Mouse (Mus musculus) midbrain, postnatal 0 days (tissue): Measurements from ENCODE around the gene Ube2k. TPM values are rescaled to one million over a fixed set of nuclear protein-coding genes. Genes with fewer than 3 reads are reported as not detected.
A peak's percentile ranks its signal among the peaks of the same experiment; 100 is the strongest.

Source experiments
- ATAC-seq: fragments of 200-750 bp; cut with Nextera tagmentation; 2 replicates; pipeline ENCODE4 v1.8.0; 2017; ENCODE audit warnings: moderate number of reproducible peaks, mild to moderate bottlenecking, moderate TSS enrichment, moderate library complexity; ENCODE audit not compliant: low FRiP score
- DNase-seq: peaks from one replicate; pipeline ENCODE4 v3.0.0-alpha.2; 2015; ENCODE audit warnings: low spot score
- H3K27ac ChIP-seq: fragments of 300-500 bp; sonication (generic); 2 replicates; pipeline ENCODE4 v1.5.1; 2014; ENCODE audit warnings: low read depth, mild to moderate bottlenecking, low read length, mixed read lengths
- H3K27me3 ChIP-seq: fragments of 300-500 bp; sonication (generic); 2 replicates; pipeline ENCODE4 v1.6.1; 2014; ENCODE audit warnings: low read length, control low read depth, mixed read lengths; ENCODE audit not compliant: insufficient read depth
- H3K36me3 ChIP-seq: fragments of 300-500 bp; sonication (generic); 2 replicates; pipeline ENCODE4 v1.6.1; 2014; ENCODE audit warnings: low read length, control low read depth, mixed read lengths; ENCODE audit not compliant: insufficient read depth
- H3K4me1 ChIP-seq: fragments of 300-500 bp; sonication (generic); 2 replicates; pipeline ENCODE4 v1.6.1; 2014; ENCODE audit warnings: mild to moderate bottlenecking, control low read depth, antibody characterized with exemption, low read length, mixed read lengths; ENCODE audit not compliant: insufficient read depth
- H3K4me2 ChIP-seq: fragments of 300-500 bp; sonication (generic); 2 replicates; pipeline ENCODE4 v1.6.1; 2014; ENCODE audit warnings: low read depth, mild to moderate bottlenecking, low read length, mixed read lengths; ENCODE audit not compliant: poor library complexity, severe bottlenecking
- H3K4me3 ChIP-seq: fragments of 300-500 bp; sonication (generic); 2 replicates; pipeline ENCODE4 v1.5.1; 2014; ENCODE audit warnings: low read depth, mild to moderate bottlenecking, low read length, moderate library complexity
- H3K9ac ChIP-seq: fragments of 300-500 bp; sonication (generic); replicated peaks from 2 replicates; pipeline ENCODE4 v1.6.1; 2014; ENCODE audit warnings: mild to moderate bottlenecking, low read length, moderate library complexity, mixed read lengths; ENCODE audit not compliant: poor library complexity, severe bottlenecking
- H3K9me3 ChIP-seq: fragments of 300-500 bp; sonication (generic); 2 replicates; pipeline ENCODE4 v1.6.1; 2016; ENCODE audit warnings: low read length, control low read depth
- CTCF ChIP-seq: IDR thresholded peaks from 2 replicates; pipeline ENCODE4 v1.5.1; 2016; ENCODE audit warnings: antibody characterized with exemption, mild to moderate bottlenecking
- WGBS: fragments of 180-500 bp; shearing (Covaris S2); extraction: QIAGEN DNeasy Blood & Tissue Kit; methylation state at CpG from one replicate; pipeline ENCODE4 v1.1.7; 2014; 5-methylcytosine and 5-hydroxymethylcytosine counted together
- polyA plus RNA-seq: library from polyadenylated mRNA; unstranded; fragments of >200 nt; fragmentation: Nextera tagmentation; extraction: Ambion mirVana; gene quantifications from 2 replicates; pipeline ENCODE4 v1.2.1, GENCODE M21; 2015
- total RNA-seq: library from RNA; depleted of rRNA; stranded (reverse); fragments of >200 nt; gene quantifications from 2 replicates; pipeline ENCODE4 v1.2.3, GENCODE M21; 2014; rRNA removed

The Ube2k gene
- total RNA-seq = 40.4 and 55.0 TPM in 2 replicates
- 186 and 194 TPM in 2 replicates for polyA plus RNA-seq

DNA sequence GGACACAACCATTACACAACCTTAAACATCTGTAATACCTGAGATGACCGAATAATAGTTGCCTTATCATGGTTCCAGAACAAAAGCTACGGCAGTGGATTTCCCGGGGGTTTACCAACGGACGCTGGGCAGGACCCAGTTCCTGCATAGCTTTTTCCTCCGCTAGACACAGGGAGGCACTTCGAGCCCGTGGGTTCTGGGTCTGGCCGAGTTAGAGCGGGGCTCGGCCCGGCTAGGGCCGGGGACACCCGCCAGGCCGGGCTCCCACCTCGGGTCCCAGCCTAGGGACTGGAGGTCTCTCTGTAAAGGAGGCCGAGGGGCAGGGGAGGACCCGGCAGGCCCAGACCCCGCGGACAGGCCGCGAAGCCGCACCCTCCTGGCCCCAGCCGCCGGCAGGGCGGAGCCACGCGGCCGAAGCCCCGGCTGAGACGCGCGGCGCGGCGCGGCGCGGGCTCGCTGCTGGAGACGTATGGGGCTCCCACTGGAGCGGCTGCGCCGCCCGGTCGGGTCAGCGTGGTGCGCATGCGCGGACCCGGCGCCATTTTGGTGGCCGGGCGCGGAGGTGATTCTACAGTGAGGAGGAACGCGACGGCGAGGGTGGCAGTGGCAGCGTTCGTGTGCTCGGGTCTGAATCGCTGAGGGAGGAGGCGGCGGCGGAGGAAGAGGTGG lies at the start of gene Ube2k, which contains the start of gene Smim14:
TSS of gene Ube2k (plus strand) at position 483 of the 669 bp plus-strand sequence.
TSS of gene Smim14 (minus strand) at position 434 of the 669 bp plus-strand sequence.
- 0 out of 2 replicates have a peak, but pooled peaks have one; percentile 1 for TF ChIP-seq CTCF
- peak within 1 kb of the TSS; percentile 97 for H3K27ac ChIP-seq
- H3K4me3 ChIP-seq = peak within 1 kb of the TSS; percentile 96
- peak within 1 kb of the TSS; percentile 57 for H3K4me2 ChIP-seq
- DNase-seq = peak; percentile 94
- H3K9me3 ChIP-seq = no peaks in the 10 kb centered on the region
- no peaks in the 10 kb centered on the region for H3K27me3 ChIP-seq
- peak within 1 kb of the TSS; percentile 96 for H3K9ac ChIP-seq
- ATAC-seq = peak; percentile 96
- under 1% methylated on average over 44 of the region's 66 CpGs for WGBS
- H3K4me1 ChIP-seq = peaks cover 3% of the 10 kb centered on the region
- no peaks in the 10 kb centered on the region for H3K36me3 ChIP-seq

DNA sequence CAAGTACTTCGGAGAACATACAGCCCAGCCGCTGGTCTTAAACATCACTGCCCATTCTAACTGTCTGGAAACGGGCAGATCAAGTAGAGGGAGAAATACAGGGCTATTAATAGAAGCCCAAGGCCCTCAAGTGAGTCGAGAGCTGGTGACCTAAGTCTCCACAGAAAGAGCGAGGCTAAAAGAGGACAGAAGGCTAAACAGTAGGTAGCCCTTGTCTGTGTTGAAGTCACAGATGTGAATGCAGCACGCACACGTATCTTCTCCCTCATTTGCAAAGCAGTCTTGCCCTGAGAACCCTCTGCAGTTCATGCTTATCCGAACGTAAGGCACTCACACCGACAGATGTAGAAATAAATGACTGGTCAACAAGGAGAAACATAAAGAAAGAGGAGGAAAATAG lies 49.7 kb upstream of the Ube2k start:
- H3K4me3 ChIP-seq = no peak overlapping the region

GRCm38 (mm10) chr5:65488725-65489124 lies 48.3 kb upstream of the Ube2k start:
- ATAC-seq (no peak), DNase-seq (no peak)
- TF ChIP-seq CTCF = no peak
- no peaks in the 10 kb centered on the region for H3K27me3 ChIP-seq
- WGBS = 80% methylated on average over 7 of the region's 7 CpGs
- no peak overlapping the region for H3K4me3 ChIP-seq
- no peak overlapping the region for H3K9ac ChIP-seq
- H3K27ac ChIP-seq = no peak overlapping the region
- H3K4me2 ChIP-seq = no peak overlapping the region
- no peaks in the 10 kb centered on the region for H3K9me3 ChIP-seq
- no peaks in the 10 kb centered on the region for H3K36me3 ChIP-seq
- peaks cover 7% of the 10 kb centered on the region; the same call in 1 of the 2 replicates for H3K4me1 ChIP-seq

More for the DNA sequence above, 49.7 kb upstream of the Ube2k start:
- DNase-seq (no peak), ATAC-seq (no peak)
- no peak for TF ChIP-seq CTCF
- H3K27me3 ChIP-seq = no peaks in the 10 kb centered on the region
- H3K4me1 ChIP-seq = peaks cover 7% of the 10 kb centered on the region; the same call in 1 of the 2 replicates
- no peak overlapping the region for H3K27ac ChIP-seq
- H3K36me3 ChIP-seq = no peaks in the 10 kb centered on the region
- no peak overlapping the region for H3K4me2 ChIP-seq
- H3K9ac ChIP-seq = no peak overlapping the region
- 89% methylated on average over 10 of the region's 10 CpGs for WGBS
- H3K9me3 ChIP-seq = no peaks in the 10 kb centered on the region

GRCm38 (mm10) chr5:65489830-65490229 lies 47.2 kb upstream of the Ube2k start:
- Histone ChIP-seq H3K36me3 (no peaks in the 10 kb centered on the region), H3K9me3 (no peaks in the 10 kb centered on the region), H3K4me2 (no peak overlapping the region), H3K4me3 (no peak overlapping the region), H3K27ac (no peak overlapping the region), H3K9ac (no peak overlapping the region), H3K27me3 (no peaks in the 10 kb centered on the region), H3K4me1 (peaks cover 7% of the 10 kb centered on the region; the same call in 1 of the 2 replicates)
- no peak for TF ChIP-seq CTCF
- WGBS = 87% methylated on average over 4 of the region's 4 CpGs
- DNase-seq (peak; percentile 14), ATAC-seq (no peak)

- peak overlapping the region; percentile 85 for H3K4me2 ChIP-seq
- H3K27ac ChIP-seq = peak overlapping the region; percentile 98
- H3K36me3 ChIP-seq = no peaks in the 10 kb centered on the region
- under 1% methylated on average over 55 of the region's 57 CpGs for WGBS
- ATAC-seq (peak; percentile 77), DNase-seq (peak; percentile 76)
- no peaks in the 10 kb centered on the region for H3K9me3 ChIP-seq
- H3K9ac ChIP-seq = peak overlapping the region; percentile 91
- no peaks in the 10 kb centered on the region for H3K27me3 ChIP-seq
- H3K4me3 ChIP-seq = peak overlapping the region; percentile 94
- peaks cover 7% of the 10 kb centered on the region; the same call in 1 of the 2 replicates for H3K4me1 ChIP-seq
- TF ChIP-seq CTCF = peak; percentile 45; the same call in 1 of the 2 replicates
These were observed 45.0 kb upstream of the Ube2k start for GRCm38 (mm10) chr5:65491767-65492715.
